Mouse (Mus musculus) embryonic facial prominence, embryonic 12.5 days (tissue): ENCODE measurements around the gene Stxbp4. TPM values are rescaled to one million over a fixed set of nuclear protein-coding genes. Genes with fewer than 3 reads are reported as not detected.
A peak's percentile ranks its signal among the peaks of the same experiment; 100 is the strongest.

ENCODE experiments used
- ATAC-seq: fragments of 200-750 bp; cut with Nextera tagmentation; 2 replicates; pipeline ENCODE4 v1.8.0; 2017; ENCODE audit not compliant: insufficient number of reproducible peaks, insufficient read depth, low FRiP score, low TSS enrichment
- H3K27ac ChIP-seq: fragments of 300-500 bp; sonication (generic); 2 replicates; pipeline ENCODE4 v1.5.1; 2016; ENCODE audit warnings: mild to moderate bottlenecking
- H3K27me3 ChIP-seq: fragments of 300-500 bp; sonication (generic); 2 replicates; pipeline ENCODE4 v1.6.1; 2016; ENCODE audit warnings: mild to moderate bottlenecking, moderate library complexity
- H3K36me3 ChIP-seq: fragments of 300-500 bp; sonication (generic); 2 replicates; pipeline ENCODE4 v1.6.1; 2016; ENCODE audit warnings: mild to moderate bottlenecking
- H3K4me1 ChIP-seq: fragments of 300-500 bp; sonication (generic); 2 replicates; pipeline ENCODE4 v1.6.1; 2016
- H3K4me2 ChIP-seq: fragments of 300-500 bp; sonication (generic); replicated peaks from 2 replicates; pipeline ENCODE4 v1.6.1; 2016; ENCODE audit warnings: mild to moderate bottlenecking, moderate library complexity
- H3K4me3 ChIP-seq: fragments of 300-500 bp; sonication (generic); 2 replicates; pipeline ENCODE4 v1.5.1; 2016; ENCODE audit warnings: mild to moderate bottlenecking
- H3K9ac ChIP-seq: fragments of 300-500 bp; sonication (generic); 2 replicates; pipeline ENCODE4 v1.6.1; 2016; ENCODE audit warnings: mild to moderate bottlenecking, moderate library complexity
- H3K9me3 ChIP-seq: fragments of 300-500 bp; sonication (generic); 2 replicates; pipeline ENCODE4 v1.6.1; 2016; ENCODE audit warnings: mild to moderate bottlenecking, moderate library complexity
- WGBS: fragments of 180-500 bp; shearing (Covaris S2); methylation state at CpG from one replicate; pipeline ENCODE4 v1.1.7; 2016; 5-methylcytosine and 5-hydroxymethylcytosine counted together
- polyA plus RNA-seq: library from polyadenylated mRNA; unstranded; fragments of >200 nt; fragmentation: Nextera tagmentation; extraction: Ambion mirVana; gene quantifications from 2 replicates; pipeline ENCODE4 v1.2.1, GENCODE M21; 2016

Stxbp4 gene
- polyA plus RNA-seq, 1 experiment from 2014 or later, result 41.0 TPM

DNA sequence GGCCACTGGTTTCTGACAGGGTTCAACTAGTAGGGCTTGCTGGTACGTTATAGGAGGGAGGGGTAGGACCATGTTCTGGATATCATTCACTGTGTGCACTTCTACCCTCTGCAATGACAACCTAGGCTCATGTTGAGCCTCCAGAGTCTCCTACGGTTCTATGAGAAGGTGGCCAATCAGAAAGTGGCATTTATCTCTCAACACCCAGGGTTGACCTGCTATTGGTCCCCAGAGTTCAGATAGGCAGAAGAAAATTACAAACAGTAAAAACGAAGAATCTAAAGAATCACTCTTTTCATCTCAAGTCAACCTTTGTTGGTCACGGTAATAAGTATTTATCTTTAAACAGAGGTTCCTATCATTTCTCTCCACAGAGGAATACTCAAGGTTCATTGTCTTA is 29.0 kb upstream of the Stxbp4 start:
- Histone ChIP-seq H3K27me3 (no peaks in the 10 kb centered on the region), H3K4me1 (peaks cover 24% of the 10 kb centered on the region), H3K9me3 (no peaks in the 10 kb centered on the region), H3K4me2 (no peak overlapping the region), H3K36me3 (no peaks in the 10 kb centered on the region), H3K9ac (no peak overlapping the region), H3K27ac (no peak overlapping the region), H3K4me3 (no peak overlapping the region)
- 86% methylated on average over 4 of the region's 4 CpGs for WGBS
- ATAC-seq, result no peak

DNA sequence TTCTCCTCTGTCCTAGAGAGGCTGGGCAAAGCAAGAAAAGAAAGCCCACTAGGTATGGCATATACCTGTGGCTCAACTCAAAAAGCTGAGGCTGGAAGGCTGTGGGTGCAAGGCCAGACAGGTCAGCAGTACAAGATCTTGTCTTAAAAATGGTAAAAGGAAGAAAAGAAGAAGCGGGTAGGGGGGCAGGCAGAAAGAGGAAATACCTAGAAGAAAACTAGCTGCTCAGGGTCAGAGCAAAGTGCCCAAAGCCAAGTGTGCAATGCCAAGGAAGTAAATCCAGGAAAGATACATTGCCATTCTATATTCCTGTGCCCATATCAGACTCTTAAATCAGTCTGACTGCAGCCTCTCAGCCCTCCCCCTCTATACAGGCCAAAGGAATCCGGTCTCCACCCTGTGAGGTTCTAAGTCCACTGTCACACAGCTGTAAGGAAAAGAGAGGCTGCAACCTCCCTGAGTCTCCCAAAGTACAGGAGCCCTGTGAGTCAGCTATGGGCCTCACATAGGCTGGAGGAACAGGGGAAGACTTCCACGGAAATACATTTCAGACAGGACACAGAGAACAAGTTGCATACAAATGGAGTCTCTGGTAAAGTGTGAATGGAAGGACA is 28.4 kb upstream of the Stxbp4 start:
- Histone ChIP-seq H3K4me1 (peaks cover 24% of the 10 kb centered on the region), H3K9ac (no peak overlapping the region), H3K4me2 (no peak overlapping the region), H3K27ac (peak overlapping the region; percentile 78), H3K36me3 (no peaks in the 10 kb centered on the region), H3K27me3 (no peaks in the 10 kb centered on the region), H3K9me3 (no peaks in the 10 kb centered on the region), H3K4me3 (no peak overlapping the region)
- WGBS, result 57% methylated on average over 3 of the region's 3 CpGs
- ATAC-seq, result no peak

DNA sequence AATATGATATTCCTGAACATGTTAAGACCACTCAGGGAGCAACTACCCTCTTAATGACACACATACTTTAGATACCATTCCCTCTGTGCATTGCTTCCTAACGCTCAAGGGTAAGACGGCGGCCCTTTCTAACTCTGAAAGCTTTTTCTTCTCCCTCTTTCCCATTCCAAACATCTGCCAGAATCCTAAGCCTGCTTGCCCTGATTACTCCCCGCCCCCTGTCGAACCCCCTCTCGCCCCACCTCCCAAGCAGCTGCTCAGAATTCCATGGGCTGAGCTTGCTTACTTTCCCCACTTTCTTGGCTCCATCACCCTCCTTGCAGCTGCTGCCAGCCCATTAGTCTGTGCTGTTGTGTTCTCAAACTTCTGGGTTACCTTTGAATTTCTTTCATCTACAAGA is 27.3 kb upstream of the Stxbp4 start:
- no peaks in the 10 kb centered on the region for H3K36me3 ChIP-seq
- 5% methylated on average over 6 of the region's 6 CpGs for WGBS

DNA sequence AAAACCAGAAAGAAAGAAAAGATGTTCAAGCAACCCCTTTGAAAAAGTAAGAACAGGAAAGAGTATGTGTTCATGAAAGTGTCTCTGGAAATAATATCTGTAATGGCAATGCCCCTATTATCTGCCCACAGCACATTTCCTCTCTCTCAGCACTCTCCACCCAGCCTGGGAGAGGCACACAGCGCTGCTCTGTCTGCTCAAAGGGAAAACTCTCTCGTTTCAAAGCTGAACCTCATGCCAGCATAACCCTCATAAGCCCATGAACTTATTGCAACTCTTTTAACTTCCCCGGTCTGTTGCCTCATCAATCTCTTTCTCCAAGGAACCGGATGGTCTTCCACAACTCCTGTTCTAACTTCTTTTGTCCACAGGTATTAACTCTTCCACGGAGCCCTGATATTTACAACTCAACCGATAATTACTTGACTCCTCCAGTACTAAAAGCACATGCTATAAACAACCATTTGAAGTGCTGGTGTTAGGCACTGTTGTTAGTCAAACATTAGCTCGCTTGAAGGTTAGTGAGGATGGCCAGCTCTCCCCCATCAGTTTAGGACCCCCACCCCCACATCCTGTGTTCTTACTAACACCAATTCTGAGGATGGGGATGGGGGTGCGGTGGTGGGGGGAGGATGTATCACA is 26.6 kb upstream of the Stxbp4 start:
- 20% methylated on average over 8 of the region's 8 CpGs for WGBS
- no peak overlapping the region; the same call in 1 of the 2 replicates for H3K4me2 ChIP-seq
- no peak; the same call in 1 of the 2 replicates for ATAC-seq

More for the DNA sequence above, 27.3 kb upstream of the Stxbp4 start:
- Histone ChIP-seq H3K27ac (peak overlapping the region; percentile 78), H3K4me3 (no peak overlapping the region), H3K9me3 (no peaks in the 10 kb centered on the region), H3K4me2 (no peak overlapping the region), H3K27me3 (no peaks in the 10 kb centered on the region), H3K4me1 (peaks cover 24% of the 10 kb centered on the region), H3K9ac (no peak overlapping the region)
- peak; percentile 86 for ATAC-seq

DNA sequence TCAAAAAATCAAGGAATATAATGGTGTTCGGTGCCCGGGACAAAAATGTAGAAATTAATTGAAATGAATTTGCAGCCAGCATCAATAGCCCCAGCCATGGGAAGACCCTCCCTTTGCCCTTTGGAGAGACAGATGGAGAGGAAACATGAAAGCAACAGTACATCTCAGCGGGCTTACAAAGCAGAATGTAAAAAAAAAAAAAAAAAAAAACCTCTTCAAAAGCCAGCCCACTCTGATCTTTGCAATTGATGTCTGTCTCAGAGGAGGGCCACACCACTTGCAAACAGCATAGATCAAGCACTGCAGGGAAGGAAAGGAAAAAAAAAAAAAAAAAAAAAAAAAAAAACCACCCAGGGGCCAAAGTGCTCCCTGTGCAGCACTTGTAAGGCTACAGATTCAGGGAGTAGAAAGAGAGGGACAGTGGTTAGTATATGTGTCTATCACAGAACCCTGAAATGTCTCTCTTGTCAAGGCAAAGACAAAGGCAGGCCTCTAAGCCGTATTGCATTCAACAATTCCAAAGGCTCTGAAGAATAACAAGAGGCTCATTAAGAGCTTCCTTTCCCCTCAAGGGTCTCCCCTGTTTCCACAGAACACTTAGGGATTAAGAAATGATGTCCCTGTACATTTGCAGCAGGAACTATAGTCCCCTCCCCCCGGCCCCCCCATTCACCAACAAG is 25.9 kb upstream of the Stxbp4 start:
- Histone ChIP-seq H3K27ac (peak overlapping the region; percentile 78), H3K4me3 (no peak overlapping the region), H3K9me3 (no peaks in the 10 kb centered on the region), H3K4me2 (no peak overlapping the region), H3K36me3 (no peaks in the 10 kb centered on the region), H3K27me3 (no peaks in the 10 kb centered on the region), H3K4me1 (peaks cover 24% of the 10 kb centered on the region), H3K9ac (no peak overlapping the region)
- 39% methylated on average over 5 of the region's 5 CpGs for WGBS
- no peak for ATAC-seq

More for the DNA sequence above, 26.6 kb upstream of the Stxbp4 start:
- Histone ChIP-seq H3K4me3 (no peak overlapping the region), H3K4me1 (peaks cover 24% of the 10 kb centered on the region), H3K9ac (no peak overlapping the region), H3K27me3 (no peaks in the 10 kb centered on the region), H3K27ac (peak overlapping the region; percentile 78), H3K9me3 (no peaks in the 10 kb centered on the region), H3K36me3 (no peaks in the 10 kb centered on the region)

DNA sequence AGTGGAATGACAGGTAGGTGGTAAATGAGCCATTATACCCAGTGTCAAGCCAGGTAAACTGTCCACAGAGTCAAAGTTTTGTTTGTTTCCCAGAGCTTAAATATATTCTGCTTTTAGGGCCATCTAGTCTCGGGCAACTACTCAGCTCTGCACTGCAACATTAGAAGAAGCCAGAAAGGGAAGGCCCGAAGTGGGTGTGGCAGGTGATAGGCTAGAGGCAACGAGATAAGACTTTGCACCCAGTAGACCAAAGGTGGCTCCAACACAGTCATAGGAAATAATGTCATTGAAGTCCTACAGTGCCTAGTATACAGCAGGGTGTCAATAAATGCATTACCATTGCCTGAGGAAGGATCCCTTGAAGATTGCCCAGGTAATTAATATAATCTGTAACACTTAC is 25.2 kb upstream of the Stxbp4 start:
- Histone ChIP-seq H3K27ac (no peak overlapping the region), H3K4me1 (peaks cover 24% of the 10 kb centered on the region), H3K4me2 (no peak overlapping the region), H3K9ac (no peak overlapping the region), H3K27me3 (no peaks in the 10 kb centered on the region), H3K9me3 (no peaks in the 10 kb centered on the region), H3K4me3 (no peak overlapping the region), H3K36me3 (no peaks in the 10 kb centered on the region)
- no peak for ATAC-seq
- WGBS, result 78% methylated on average over 3 of the region's 3 CpGs

DNA sequence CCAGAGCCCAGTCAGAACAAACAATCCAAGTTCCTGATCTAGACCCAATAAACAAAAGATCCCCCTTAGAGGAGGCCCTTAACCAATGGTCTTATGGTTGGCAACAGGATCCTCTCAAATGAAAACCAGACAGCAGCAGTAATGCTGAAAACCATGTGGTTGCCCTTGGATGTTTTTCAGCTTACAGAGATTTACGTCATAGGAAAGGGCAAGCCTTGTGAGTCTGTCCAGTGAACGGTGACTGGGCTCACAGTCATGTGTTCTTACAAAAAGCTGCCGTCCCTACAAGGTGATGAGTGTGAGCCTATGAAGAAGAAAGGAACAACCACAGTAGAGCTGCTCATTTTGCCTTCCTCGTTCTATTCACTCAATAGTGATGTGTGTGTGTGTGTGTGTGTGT is 22.8 kb upstream of the Stxbp4 start:
- no peak for ATAC-seq
- no peak overlapping the region for H3K9ac ChIP-seq
- H3K27me3 ChIP-seq, result no peaks in the 10 kb centered on the region
- WGBS, result 49% methylated on average over 4 of the region's 4 CpGs
- no peak overlapping the region for H3K27ac ChIP-seq
- H3K4me1 ChIP-seq, result peaks cover 18% of the 10 kb centered on the region
- H3K4me3 ChIP-seq, result no peak overlapping the region
- no peak overlapping the region for H3K4me2 ChIP-seq
- 0 out of 2 replicates have a peak, but pooled peaks cover 5% of the 10 kb centered on the region for H3K36me3 ChIP-seq
- H3K9me3 ChIP-seq, result no peaks in the 10 kb centered on the region

DNA sequence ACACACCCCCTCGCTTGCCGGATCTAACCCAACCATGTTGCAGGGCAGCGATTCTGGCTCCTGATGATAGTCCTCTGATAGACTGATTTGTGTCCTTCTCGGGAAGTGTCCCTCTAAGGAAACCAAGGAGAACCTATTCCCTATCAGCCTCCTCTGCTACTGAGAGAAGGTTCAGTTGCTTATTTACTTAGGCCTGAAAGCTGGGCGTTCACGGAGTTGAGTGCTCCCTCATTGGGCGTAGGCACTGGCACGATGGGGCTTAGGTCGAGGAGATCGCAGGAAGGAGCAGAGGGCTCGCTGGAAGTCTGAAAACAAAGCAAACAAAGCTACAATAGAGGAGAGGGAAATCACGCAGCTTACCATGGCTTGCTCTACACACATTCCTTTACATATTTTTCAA is 19.6 kb upstream of the Stxbp4 start:
- Histone ChIP-seq H3K36me3 (peaks cover 7% of the 10 kb centered on the region; the same call in 1 of the 2 replicates), H3K9me3 (no peaks in the 10 kb centered on the region), H3K4me3 (no peak overlapping the region), H3K4me2 (no peak overlapping the region), H3K27ac (no peak overlapping the region), H3K27me3 (no peaks in the 10 kb centered on the region), H3K9ac (no peak overlapping the region), H3K4me1 (no peaks in the 10 kb centered on the region)
- 82% methylated on average over 12 of the region's 12 CpGs for WGBS
- no peak for ATAC-seq

DNA sequence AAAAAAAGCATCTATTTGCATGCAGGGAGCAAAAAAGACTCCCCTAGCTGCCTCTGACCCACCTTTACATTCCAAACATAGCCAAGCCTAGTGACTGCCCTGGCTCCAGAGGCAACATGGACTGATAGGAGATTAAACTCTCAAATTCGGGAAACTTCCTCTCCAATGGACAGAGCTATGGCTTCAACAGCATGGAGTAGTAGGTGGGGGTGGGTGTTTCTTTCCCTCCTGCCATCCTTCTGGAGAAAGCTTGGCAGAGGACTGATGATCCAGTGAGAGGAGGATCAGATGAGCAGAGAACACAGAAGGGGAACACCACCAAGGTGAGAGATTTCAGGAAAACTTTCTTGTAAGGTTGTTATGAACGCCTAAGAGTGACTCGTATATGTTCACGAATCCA is 14.7 kb upstream of the Stxbp4 start:
- no peaks in the 10 kb centered on the region for H3K27me3 ChIP-seq
- ATAC-seq, result no peak
- no peaks in the 10 kb centered on the region for H3K9me3 ChIP-seq
- no peak overlapping the region for H3K4me3 ChIP-seq
- no peak overlapping the region for H3K27ac ChIP-seq
- H3K4me1 ChIP-seq, result no peaks in the 10 kb centered on the region
- H3K4me2 ChIP-seq, result no peak overlapping the region
- H3K9ac ChIP-seq, result no peak overlapping the region
- WGBS, result 88% methylated on average over 4 of the region's 4 CpGs
- peaks cover 23% of the 10 kb centered on the region for H3K36me3 ChIP-seq

DNA sequence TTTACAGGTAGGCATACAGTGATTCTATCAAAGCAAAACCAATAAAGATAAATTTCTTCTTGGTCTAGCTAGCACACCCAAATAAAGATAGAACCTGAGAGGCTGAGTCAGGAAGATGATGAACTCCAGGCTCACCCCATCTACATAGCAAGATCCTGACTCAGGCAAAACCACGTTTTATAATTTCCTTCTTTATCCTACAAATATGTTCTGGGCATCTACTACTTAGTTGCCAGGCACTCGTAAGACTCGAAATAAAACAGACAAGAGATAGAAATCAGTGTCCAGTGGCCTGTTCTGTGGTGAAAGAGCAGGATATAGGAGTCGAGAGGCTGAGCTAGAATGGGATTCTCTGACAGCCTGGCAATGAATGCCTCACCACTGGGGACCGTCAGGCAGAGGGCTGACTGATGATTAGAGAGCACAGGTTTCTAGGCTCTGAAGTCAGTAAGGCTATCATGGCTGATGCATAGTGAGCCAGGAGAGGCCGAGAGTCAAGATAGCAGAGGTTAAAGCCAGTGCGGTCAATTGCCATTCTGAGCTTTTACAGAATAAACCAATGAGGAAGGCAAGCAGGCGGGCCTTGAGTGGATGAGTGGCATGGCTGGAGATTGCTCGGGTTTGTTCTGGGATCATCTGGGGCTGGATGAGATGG is 12.5 kb upstream of the Stxbp4 start:
- Histone ChIP-seq H3K4me2 (no peak overlapping the region), H3K4me1 (no peaks in the 10 kb centered on the region), H3K9me3 (no peaks in the 10 kb centered on the region), H3K4me3 (no peak overlapping the region), H3K36me3 (peaks cover 29% of the 10 kb centered on the region), H3K27me3 (no peaks in the 10 kb centered on the region), H3K27ac (no peak overlapping the region), H3K9ac (no peak overlapping the region)
- 83% methylated on average over 9 of the region's 9 CpGs for WGBS
- no peak for ATAC-seq

DNA sequence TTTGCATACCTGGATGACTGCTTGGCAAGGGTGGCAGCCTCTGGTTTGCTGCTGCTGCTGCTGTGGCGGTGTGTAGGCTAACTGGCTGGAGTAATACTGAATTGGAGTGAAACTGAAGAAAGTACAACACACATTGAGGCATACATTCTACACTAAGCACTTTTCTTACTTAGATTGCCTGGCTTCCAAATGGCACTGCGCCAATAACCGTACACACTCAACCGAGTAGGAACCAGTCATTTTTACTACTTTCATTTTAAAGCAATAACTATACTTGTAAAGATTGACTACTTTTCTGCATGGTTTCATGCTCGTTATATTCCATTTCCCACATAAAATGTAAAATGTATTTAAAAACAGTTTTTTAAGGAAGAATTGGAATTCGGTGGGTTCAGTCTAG is 11.9 kb upstream of the Stxbp4 start:
- Histone ChIP-seq H3K27me3 (no peaks in the 10 kb centered on the region), H3K9ac (no peak overlapping the region), H3K4me2 (no peak overlapping the region), H3K4me1 (no peaks in the 10 kb centered on the region), H3K27ac (no peak overlapping the region), H3K9me3 (no peaks in the 10 kb centered on the region), H3K4me3 (no peak overlapping the region), H3K36me3 (peaks cover 35% of the 10 kb centered on the region)
- 92% methylated on average over 6 of the region's 6 CpGs for WGBS
- no peak for ATAC-seq
